Mouse (Mus musculus): ENCODE data around the gene Mpnd. TPM values are rescaled to one million over a fixed set of nuclear protein-coding genes. Genes with fewer than 3 reads are reported as not detected.

Mpnd gene
- polyA plus RNA-seq, 1 experiment from 2014 or later = 80.1 TPM

DNA sequence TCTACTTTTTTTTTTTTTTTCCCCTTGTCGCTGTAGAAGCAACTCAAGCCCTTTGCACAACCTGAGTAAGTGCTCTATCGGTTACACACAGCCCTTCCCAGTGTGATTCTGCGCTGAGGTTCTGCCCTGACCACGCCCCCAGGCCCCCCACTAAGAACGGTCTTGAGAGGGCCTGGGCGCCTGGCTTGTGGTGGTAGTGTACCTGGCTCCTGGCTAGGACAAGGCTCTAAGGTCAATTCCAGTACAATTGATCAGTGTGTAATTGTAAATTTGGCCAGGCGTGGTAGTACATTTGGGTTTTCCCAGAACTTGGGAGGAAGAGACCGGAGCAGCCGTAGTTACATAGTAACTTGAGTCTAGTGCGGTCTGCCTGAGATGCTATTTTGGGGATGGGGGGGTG lies 1.4 kb downstream of the Mpnd start:
- WGBS = 45% methylated on average over 10 of the region's 10 CpGs
- peaks cover 7% of the 10 kb centered on the region; the same call in 1 of the 2 replicates for H3K36me3 ChIP-seq (ENCODE audit: control insufficient read depth, insufficient read depth, low read length)
- peak overlapping the region; percentile 99; the same call in 1 of the 2 replicates for H3K4me2 ChIP-seq (ENCODE audit: low read depth, low read length)
- H3K9me3 ChIP-seq (ENCODE audit: control insufficient read depth, low read length) = no peaks in the 10 kb centered on the region
- no peaks in the 10 kb centered on the region for H3K27me3 ChIP-seq (ENCODE audit: control insufficient read depth, insufficient read depth, low read depth, low read length)
- H3K4me3 ChIP-seq (ENCODE audit: low read length) = no peak overlapping the region
- peak overlapping the region; percentile 79; the same call in 1 of the 2 replicates for H3K27ac ChIP-seq (ENCODE audit: low read length)
- no peak for ATAC-seq (ENCODE audit: low read depth)
- H3K9ac ChIP-seq (ENCODE audit: low read length) = no peak overlapping the region; the same call in 1 of the 2 replicates
- peaks cover 16% of the 10 kb centered on the region for H3K4me1 ChIP-seq (replicated peaks; ENCODE audit: control insufficient read depth, insufficient read depth, low read length)

DNA sequence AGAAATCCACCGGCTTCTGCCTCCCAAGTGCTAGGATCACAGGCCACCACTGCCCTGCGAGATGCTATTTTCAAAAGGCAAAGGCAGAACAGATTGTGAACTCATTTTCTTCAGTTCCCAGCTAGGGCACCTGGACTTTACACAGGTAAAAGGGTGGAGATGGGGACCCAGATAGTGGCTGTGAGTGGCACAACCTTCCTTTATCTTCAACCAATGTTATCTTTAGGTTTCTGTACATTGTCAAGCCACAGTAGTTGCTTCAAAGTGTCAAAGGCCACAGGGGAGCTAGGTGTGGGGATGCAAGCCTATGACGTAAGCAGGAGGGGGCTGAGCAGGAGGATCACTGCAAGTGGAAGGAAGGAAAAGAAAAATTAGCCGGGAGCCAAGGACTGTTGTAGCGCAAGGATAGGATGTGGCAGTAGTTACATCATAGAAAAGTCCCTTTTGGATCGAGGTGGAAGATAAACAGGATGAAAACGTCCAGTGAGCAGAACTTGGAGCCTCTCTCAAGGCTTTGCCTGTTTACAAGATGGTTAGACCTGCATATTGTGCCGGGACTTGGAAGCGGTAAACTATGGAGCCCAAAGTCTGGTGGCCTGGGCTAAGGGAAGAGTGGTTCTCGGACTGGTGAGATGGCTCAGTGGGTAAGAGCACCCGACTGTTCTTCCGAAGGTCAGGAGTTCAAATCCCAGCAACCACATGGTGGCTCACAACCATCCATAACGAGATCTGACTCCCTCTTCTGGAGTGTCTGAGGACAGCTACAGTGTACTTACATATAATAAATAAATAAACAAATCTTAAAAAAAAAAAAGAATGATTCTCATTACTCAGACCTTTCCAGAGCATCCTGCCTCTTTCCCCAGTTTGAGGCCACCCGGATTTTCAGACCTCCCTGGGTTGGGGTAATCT lies 2.2 kb downstream of the Mpnd start:
- peak overlapping the region; percentile 84 for H3K4me3 ChIP-seq (ENCODE audit: low read length)
- peak overlapping the region; percentile 79 for H3K27ac ChIP-seq (ENCODE audit: low read length)
- H3K4me1 ChIP-seq (replicated peaks; ENCODE audit: control insufficient read depth, insufficient read depth, low read length) = peaks cover 16% of the 10 kb centered on the region
- H3K9me3 ChIP-seq (ENCODE audit: control insufficient read depth, low read length) = no peaks in the 10 kb centered on the region
- peak overlapping the region; percentile 99 for H3K4me2 ChIP-seq (ENCODE audit: low read depth, low read length)
- no peak; the same call in 1 of the 2 replicates for ATAC-seq (ENCODE audit: low read depth)
- 18% methylated on average over 13 of the region's 14 CpGs for WGBS
- no peaks in the 10 kb centered on the region for H3K27me3 ChIP-seq (ENCODE audit: control insufficient read depth, insufficient read depth, low read depth, low read length)
- H3K36me3 ChIP-seq (ENCODE audit: control insufficient read depth, insufficient read depth, low read length) = peaks cover 10% of the 10 kb centered on the region; the same call in 1 of the 2 replicates
- H3K9ac ChIP-seq (ENCODE audit: low read length) = peak overlapping the region; percentile 55

DNA sequence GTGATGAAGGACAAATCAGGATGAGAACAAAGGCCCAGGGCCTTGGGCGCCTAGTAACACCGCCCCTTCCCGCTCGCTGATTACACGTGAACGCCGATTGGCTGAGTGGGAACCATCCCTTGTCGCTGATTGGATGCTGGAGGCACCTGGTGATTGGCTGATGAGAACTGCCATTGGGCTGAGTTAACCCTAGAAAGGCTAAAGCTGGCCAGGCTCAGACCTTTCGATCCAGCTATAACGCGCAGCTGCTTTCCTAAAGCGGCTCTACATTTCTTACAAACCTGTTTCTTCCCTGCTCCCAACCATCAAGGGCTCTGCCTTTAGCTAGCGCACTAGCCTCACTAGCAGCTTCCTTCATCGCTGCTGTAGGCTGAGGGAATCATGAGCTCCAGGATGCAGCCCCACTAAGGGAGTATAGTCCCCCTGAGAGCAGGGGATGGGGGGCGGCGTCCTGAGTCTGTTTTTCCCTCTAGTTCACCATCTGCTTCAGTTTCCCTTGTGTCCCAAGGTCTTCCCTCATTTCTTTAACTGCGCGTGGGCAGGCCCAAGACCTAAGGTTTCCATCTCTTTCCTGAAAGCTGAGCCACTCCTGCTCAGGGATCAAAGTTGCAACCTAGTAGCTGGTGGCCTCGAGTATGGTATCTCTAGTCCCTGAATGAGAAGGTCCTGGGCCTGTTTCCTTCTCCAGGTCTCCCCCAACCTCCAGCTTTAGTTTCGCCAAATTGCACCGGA lies 3.0 kb downstream of the Mpnd start:
- WGBS = under 1% methylated on average over 21 of the region's 21 CpGs

DNA sequence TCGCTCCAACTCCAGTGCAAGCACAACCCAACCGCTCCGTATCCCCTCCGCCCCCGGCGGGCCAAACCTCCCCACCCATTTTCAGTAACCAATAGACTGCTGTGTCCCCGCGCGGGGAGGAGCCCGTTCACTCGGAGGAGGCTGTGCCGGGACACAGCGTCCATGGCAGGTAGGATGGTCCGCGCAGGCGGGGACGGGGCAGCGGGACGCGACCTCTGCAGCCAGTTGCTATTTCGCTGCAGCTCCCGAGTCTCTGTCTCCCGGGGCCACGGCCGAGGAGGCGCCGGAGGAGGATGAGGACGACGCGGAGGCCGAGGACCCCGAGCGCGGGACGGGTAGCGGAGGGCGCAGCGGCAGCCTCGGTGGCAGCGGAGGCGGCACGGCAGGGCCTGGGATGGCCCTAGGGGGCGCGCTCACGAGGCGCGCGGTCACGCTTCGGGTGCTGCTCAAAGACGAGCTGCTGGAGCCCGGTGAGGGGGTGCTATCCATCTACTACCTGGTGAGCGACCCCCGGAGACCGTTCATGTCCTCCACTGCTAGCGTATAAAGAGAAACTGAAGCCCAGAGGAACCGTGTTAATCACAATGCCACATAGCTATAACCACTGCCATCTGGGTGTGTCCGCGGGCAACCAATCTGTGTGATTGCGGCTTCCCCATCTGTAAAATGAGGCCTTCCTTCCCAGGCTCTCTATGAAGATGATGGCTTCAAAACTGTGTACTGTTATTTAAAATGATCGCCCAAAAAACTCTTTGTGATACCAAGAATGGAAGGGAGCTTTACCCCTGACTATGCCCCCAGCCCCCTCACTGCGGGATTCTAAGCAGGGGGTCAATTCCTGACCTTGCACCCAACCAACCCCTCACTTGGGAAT lies 3.8 kb downstream of the Mpnd start:
- Histone ChIP-seq H3K27ac (ENCODE audit: low read length) (peak overlapping the region; percentile 92), H3K36me3 (ENCODE audit: control insufficient read depth, insufficient read depth, low read length) (peaks cover 21% of the 10 kb centered on the region), H3K4me1 (replicated peaks; ENCODE audit: control insufficient read depth, insufficient read depth, low read length) (peaks cover 16% of the 10 kb centered on the region), H3K4me2 (ENCODE audit: low read depth, low read length) (peak overlapping the region; percentile 99), H3K4me3 (ENCODE audit: low read length) (peak overlapping the region; percentile 84), H3K9ac (ENCODE audit: low read length) (peak overlapping the region; percentile 82), H3K9me3 (ENCODE audit: control insufficient read depth, low read length) (peaks cover 2% of the 10 kb centered on the region; the same call in 1 of the 2 replicates), H3K27me3 (ENCODE audit: control insufficient read depth, insufficient read depth, low read depth, low read length) (no peaks in the 10 kb centered on the region)
- WGBS = under 1% methylated on average over 62 of the region's 62 CpGs
- peak; percentile 93 for ATAC-seq (ENCODE audit: low read depth)

More for the DNA sequence above, 3.0 kb downstream of the Mpnd start:
- Histone ChIP-seq H3K27ac (ENCODE audit: low read length) (peak overlapping the region; percentile 92), H3K4me3 (ENCODE audit: low read length) (peak overlapping the region; percentile 84), H3K9ac (ENCODE audit: low read length) (peak overlapping the region; percentile 82), H3K9me3 (ENCODE audit: control insufficient read depth, low read length) (peaks cover 1% of the 10 kb centered on the region; the same call in 1 of the 2 replicates), H3K4me2 (ENCODE audit: low read depth, low read length) (peak overlapping the region; percentile 99), H3K27me3 (ENCODE audit: control insufficient read depth, insufficient read depth, low read depth, low read length) (no peaks in the 10 kb centered on the region), H3K36me3 (ENCODE audit: control insufficient read depth, insufficient read depth, low read length) (peaks cover 16% of the 10 kb centered on the region), H3K4me1 (replicated peaks; ENCODE audit: control insufficient read depth, insufficient read depth, low read length) (peaks cover 16% of the 10 kb centered on the region)
- peak; percentile 94 for ATAC-seq (ENCODE audit: low read depth)

DNA sequence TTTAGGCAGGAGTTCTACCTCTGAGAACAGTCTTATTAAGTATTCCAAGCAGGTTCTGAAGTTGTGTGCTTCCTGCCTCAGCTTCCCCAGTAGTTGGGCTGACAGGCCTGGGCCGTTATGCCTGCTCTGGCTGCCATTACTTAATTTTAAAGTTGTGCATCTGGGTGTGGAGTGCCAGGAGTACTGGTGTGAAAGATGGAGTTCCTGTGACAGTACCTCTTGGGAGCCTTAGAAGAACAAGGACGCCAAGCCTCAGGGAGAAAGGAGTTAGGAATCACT lies 4.4 kb downstream of the Mpnd start:
- H3K27me3 ChIP-seq (ENCODE audit: control insufficient read depth, insufficient read depth, low read depth, low read length) = no peaks in the 10 kb centered on the region
- peaks cover 23% of the 10 kb centered on the region for H3K36me3 ChIP-seq (ENCODE audit: control insufficient read depth, insufficient read depth, low read length)
- peak overlapping the region; percentile 82 for H3K9ac ChIP-seq (ENCODE audit: low read length)
- H3K9me3 ChIP-seq (ENCODE audit: control insufficient read depth, low read length) = peaks cover 2% of the 10 kb centered on the region; the same call in 1 of the 2 replicates
- peak overlapping the region; percentile 99 for H3K4me2 ChIP-seq (ENCODE audit: low read depth, low read length)
- H3K27ac ChIP-seq (ENCODE audit: low read length) = no peak overlapping the region
- peaks cover 16% of the 10 kb centered on the region for H3K4me1 ChIP-seq (replicated peaks; ENCODE audit: control insufficient read depth, insufficient read depth, low read length)
- 17% methylated on average over 2 of the region's 2 CpGs for WGBS
- peak overlapping the region; percentile 84 for H3K4me3 ChIP-seq (ENCODE audit: low read length)
- no peak for ATAC-seq (ENCODE audit: low read depth)

DNA sequence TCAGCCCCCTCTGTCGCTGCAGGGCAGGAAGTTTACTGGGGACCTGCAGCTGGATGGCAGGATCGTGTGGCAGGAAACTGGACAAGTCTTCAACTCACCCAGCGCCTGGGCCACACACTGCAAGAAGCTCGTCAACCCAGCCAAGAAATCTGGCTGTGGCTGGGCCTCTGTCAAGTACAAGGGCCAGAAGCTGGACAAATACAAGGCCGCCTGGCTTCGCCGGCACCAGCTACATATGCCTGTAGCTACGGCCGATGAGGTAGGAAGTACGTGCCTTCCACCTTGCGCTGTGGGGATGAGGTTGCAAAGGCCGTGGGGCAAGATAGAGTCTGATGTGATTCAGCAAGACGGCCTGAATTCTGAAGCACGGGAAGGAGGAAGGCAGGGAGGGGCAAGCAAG lies 4.7 kb downstream of the Mpnd start:
- H3K4me1 ChIP-seq (replicated peaks; ENCODE audit: control insufficient read depth, insufficient read depth, low read length) = peaks cover 16% of the 10 kb centered on the region
- peaks cover 26% of the 10 kb centered on the region for H3K36me3 ChIP-seq (ENCODE audit: control insufficient read depth, insufficient read depth, low read length)
- no peak overlapping the region for H3K27ac ChIP-seq (ENCODE audit: low read length)
- peak overlapping the region; percentile 82 for H3K9ac ChIP-seq (ENCODE audit: low read length)
- 49% methylated on average over 14 of the region's 14 CpGs for WGBS
- H3K9me3 ChIP-seq (ENCODE audit: control insufficient read depth, low read length) = peaks cover 2% of the 10 kb centered on the region; the same call in 1 of the 2 replicates
- H3K27me3 ChIP-seq (ENCODE audit: control insufficient read depth, insufficient read depth, low read depth, low read length) = no peaks in the 10 kb centered on the region
- peak overlapping the region; percentile 84 for H3K4me3 ChIP-seq (ENCODE audit: low read length)
- H3K4me2 ChIP-seq (ENCODE audit: low read depth, low read length) = peak overlapping the region; percentile 99
- no peak for ATAC-seq (ENCODE audit: low read depth)

DNA sequence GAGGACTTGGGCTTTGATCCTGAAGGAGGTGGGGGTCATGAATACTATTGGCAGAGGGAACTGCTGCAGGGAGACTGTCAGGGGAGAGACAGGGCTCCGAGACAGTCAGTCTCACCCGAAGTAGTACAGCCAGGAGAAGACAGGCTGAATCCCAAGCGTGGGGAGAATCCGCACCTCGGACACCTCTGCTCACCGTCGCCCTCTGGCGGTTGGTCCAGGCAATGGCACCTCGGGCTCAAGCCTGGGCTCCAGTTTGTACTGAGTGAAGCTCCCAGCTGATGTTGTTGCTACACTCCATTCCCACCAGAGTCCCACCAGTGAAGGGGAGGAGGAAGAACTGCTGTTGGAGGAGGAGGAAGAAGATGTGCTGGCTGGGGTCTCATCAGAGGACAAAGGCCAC lies 5.2 kb downstream of the Mpnd start:
- Histone ChIP-seq H3K4me2 (ENCODE audit: low read depth, low read length) (peak overlapping the region; percentile 99), H3K4me3 (ENCODE audit: low read length) (peak overlapping the region; percentile 84; the same call in 1 of the 2 replicates)

DNA sequence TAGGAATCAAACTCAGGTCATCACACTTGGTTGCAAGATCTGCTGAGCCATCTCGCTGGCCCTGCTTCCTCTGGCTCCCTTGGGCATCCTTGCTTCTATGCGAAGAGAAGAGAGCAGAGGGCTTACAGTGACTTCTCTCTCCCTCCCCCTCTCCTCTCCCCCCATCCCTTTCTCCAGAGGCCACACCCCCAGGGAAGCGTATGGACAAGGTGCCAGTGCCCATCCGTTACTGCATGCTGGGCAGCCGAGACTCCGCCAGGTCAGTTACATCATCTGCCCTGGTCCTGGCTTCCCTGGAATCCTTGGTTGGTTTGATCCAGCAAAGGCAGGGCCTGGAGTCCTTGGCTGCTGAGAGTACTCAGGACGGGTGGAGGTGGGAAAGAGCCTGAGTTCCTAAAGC lies 5.9 kb downstream of the Mpnd start:
- no peak for ATAC-seq (ENCODE audit: low read depth)
- Histone ChIP-seq H3K4me2 (ENCODE audit: low read depth, low read length) (no peak overlapping the region), H3K27me3 (ENCODE audit: control insufficient read depth, insufficient read depth, low read depth, low read length) (no peaks in the 10 kb centered on the region), H3K4me3 (ENCODE audit: low read length) (no peak overlapping the region), H3K36me3 (ENCODE audit: control insufficient read depth, insufficient read depth, low read length) (peaks cover 38% of the 10 kb centered on the region), H3K4me1 (replicated peaks; ENCODE audit: control insufficient read depth, insufficient read depth, low read length) (peaks cover 16% of the 10 kb centered on the region), H3K9ac (ENCODE audit: low read length) (no peak overlapping the region), H3K27ac (ENCODE audit: low read length) (no peak overlapping the region), H3K9me3 (ENCODE audit: control insufficient read depth, low read length) (peaks cover 2% of the 10 kb centered on the region; the same call in 1 of the 2 replicates)
- 75% methylated on average over 7 of the region's 7 CpGs for whole genome bisulfite sequencing

More for the DNA sequence above, 5.2 kb downstream of the Mpnd start:
- Histone ChIP-seq H3K36me3 (ENCODE audit: control insufficient read depth, insufficient read depth, low read length) (peaks cover 30% of the 10 kb centered on the region), H3K27me3 (ENCODE audit: control insufficient read depth, insufficient read depth, low read depth, low read length) (no peaks in the 10 kb centered on the region), H3K27ac (ENCODE audit: low read length) (no peak overlapping the region), H3K9me3 (ENCODE audit: control insufficient read depth, low read length) (peaks cover 2% of the 10 kb centered on the region; the same call in 1 of the 2 replicates), H3K4me1 (replicated peaks; ENCODE audit: control insufficient read depth, insufficient read depth, low read length) (peaks cover 16% of the 10 kb centered on the region), H3K9ac (ENCODE audit: low read length) (peak overlapping the region; percentile 82; the same call in 1 of the 2 replicates)
- 15% methylated on average over 9 of the region's 9 CpGs for WGBS
- no peak for ATAC-seq (ENCODE audit: low read depth)

Data from lung, embryonic 16.5 days (tissue).